Mouse (Mus musculus): Measurements from ENCODE around the gene Eps15.
A peak's percentile ranks its signal among the peaks of the same experiment; 100 is the strongest.

Eps15 gene

GRCm38 (mm10) chr4:109268903-109269302, 11.2 kb upstream of the Eps15 start:
- DNase-seq (ENCODE audit: low read depth) = no peak

GRCm38 (mm10) chr4:109271803-109272202, 8.3 kb upstream of the Eps15 start:
- no peak for DNase-seq (ENCODE audit: low read depth)

- DNase-seq (ENCODE audit: low read depth) = peak; percentile 15
Measured at GRCm38 (mm10) chr4:109273586-109274240, 6.4 kb upstream of the Eps15 start.

- DNase-seq (ENCODE audit: low read depth) = no peak
Measured at GRCm38 (mm10) chr4:109280459-109281160, 542 bp downstream of the Eps15 start.

- DNase-seq (ENCODE audit: low read depth) = no peak
Measured at GRCm38 (mm10) chr4:109281161-109281560, 1.1 kb downstream of the Eps15 start.

- DNase-seq (ENCODE audit: low read depth) = no peak
Measured at GRCm38 (mm10) chr4:109281946-109282345, 1.9 kb downstream of the Eps15 start.

- no peak for DNase-seq (ENCODE audit: low read depth)
Measured at GRCm38 (mm10) chr4:109294629-109295028, 14.6 kb downstream of the Eps15 start.

GRCm38 (mm10) chr4:109296510-109296909, 16.4 kb downstream of the Eps15 start:
- DNase-seq (ENCODE audit: low read depth) = no peak

GRCm38 (mm10) chr4:109299136-109299535, 19.1 kb downstream of the Eps15 start:
- no peak for DNase-seq (ENCODE audit: low read depth)

- no peak for DNase-seq (ENCODE audit: low read depth)
Measured at GRCm38 (mm10) chr4:109316941-109317894, 37.1 kb downstream of the Eps15 start.

- DNase-seq (ENCODE audit: low read depth) = peak; percentile 74
Measured at GRCm38 (mm10) chr4:109336796-109337195, 56.7 kb downstream of the Eps15 start.

GRCm38 (mm10) chr4:109341222-109341621, 61.2 kb downstream of the Eps15 start:
- DNase-seq (ENCODE audit: low read depth) = no peak

GRCm38 (mm10) chr4:109342783-109343485, 62.9 kb downstream of the Eps15 start:
- peak; percentile 25 for DNase-seq (ENCODE audit: low read depth)

GRCm38 (mm10) chr4:109343909-109344308, 63.8 kb downstream of the Eps15 start:
- DNase-seq (ENCODE audit: low read depth) = no peak

- no peak for DNase-seq (ENCODE audit: low read depth)
Measured at GRCm38 (mm10) chr4:109378107-109378506, 98.0 kb downstream of the Eps15 start.

- DNase-seq (ENCODE audit: low read depth) = no peak
Measured at GRCm38 (mm10) chr4:109382457-109382856, 102.4 kb downstream of the Eps15 start.

- no peak for DNase-seq (ENCODE audit: low read depth)
Measured at GRCm38 (mm10) chr4:109385599-109385998, 105.5 kb downstream of the Eps15 start.

- DNase-seq (ENCODE audit: low read depth) = no peak
Measured at GRCm38 (mm10) chr4:109393229-109393779, 113.2 kb downstream of the Eps15 start.

GRCm38 (mm10) chr4:109393902-109394301, 113.8 kb downstream of the Eps15 start:
- no peak for DNase-seq (ENCODE audit: low read depth)

- no peak for DNase-seq (ENCODE audit: low read depth)
Measured at GRCm38 (mm10) chr4:109394314-109395074, 114.4 kb downstream of the Eps15 start.
